Mouse (Mus musculus) adrenal gland, postnatal 10 days (tissue): Measurements from ENCODE around the gene Krt20. TPM values are rescaled to one million over a fixed set of nuclear protein-coding genes. Genes with fewer than 3 reads are reported as not detected.

Source experiments
- DNase-seq: peaks from one replicate; pipeline ENCODE4 v3.0.0; 2021; ENCODE audit warnings: mixed read lengths
- long read RNA-seq, 2 experiments: library from polyadenylated mRNA; stranded (forward); transcript quantifications; one replicate each; pipeline ENCODE4 v2.0.0; 2021
- total RNA-seq, 2 experiments: library from RNA; stranded (reverse); gene quantifications; 2 replicates each; pipeline ENCODE4 v1.2.3; 2021

The Krt20 gene
- 1 to 10 TPM; 1.8 to 2.3 TPM for total RNA-seq
- long read RNA-seq, experiment 1, transcript Krt20-201 (8 exons, 1,927 nt), result major isoform, 6 of 6 reads
- long read RNA-seq, experiment 1, partial matches to known transcripts, result 0 of 6 reads
- long read RNA-seq, experiment 1, other reads (novel, unspliced or antisense), result 0 of 6 reads
- long read RNA-seq, experiment 2, result 0 reads

DNA sequence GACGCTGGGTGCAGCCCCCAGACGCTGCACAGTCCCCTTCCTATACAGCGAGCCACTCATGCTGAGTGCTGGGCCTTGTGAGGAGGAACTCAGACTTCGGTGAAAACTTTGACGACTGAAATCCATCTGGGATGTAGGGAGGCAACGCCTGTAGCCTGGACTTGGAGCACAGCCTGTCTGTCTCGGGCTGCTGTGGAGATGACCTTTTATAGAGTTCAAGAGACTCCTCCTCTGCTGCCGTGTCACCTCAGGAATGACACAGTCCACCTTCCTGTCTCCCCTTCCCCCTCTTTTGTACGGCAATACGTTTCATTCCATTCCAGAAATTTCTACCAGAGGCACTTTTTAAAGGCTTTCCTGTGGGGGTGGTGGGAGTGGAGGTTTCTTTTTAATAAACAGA, at the start of gene Krt20:
TSS of gene Krt20 (minus strand) at position 179 of the 400 bp plus-strand sequence.
- DNase-seq, result no peak

DNA sequence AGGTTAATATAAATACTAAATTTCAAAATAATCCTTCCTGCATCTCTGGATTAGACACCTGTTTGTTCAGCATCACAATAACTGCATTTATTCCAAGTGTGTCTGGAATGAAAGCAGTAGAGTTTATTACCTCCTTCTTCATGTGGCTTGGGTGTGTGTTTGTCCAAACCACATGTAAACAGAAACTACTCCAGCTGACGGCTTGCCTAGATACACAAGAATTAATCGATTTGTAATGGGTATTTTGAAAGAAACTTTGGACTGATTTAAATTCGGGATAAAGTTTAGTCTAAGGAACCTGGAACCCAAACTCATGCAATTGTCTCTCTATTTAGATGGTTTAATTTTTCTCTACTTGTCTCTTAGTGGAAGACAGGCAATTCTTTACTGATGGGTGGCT, 37.0 kb upstream of the Krt20 start:
- DNase-seq, result no peak

DNA sequence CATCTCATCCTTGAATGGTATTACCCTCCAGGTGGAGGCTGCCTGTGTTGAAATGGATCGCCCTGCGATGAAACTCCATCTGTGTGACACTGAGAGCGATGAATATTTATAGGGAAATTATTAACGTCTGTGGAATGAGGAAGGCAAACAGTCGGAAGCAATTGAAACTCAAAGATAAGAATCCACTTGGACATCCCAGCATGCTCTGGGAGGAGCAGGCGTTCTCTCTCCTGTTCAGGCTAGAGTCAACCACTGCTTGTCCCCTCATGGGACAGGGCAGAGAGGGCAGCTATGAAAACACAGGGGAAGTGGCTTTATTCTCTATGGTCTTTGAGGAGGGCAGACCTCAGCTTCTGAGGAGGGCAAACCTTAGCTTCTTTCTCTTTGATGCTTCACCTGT, 35.5 kb upstream of the Krt20 start:
- DNase-seq, result no peak

DNA sequence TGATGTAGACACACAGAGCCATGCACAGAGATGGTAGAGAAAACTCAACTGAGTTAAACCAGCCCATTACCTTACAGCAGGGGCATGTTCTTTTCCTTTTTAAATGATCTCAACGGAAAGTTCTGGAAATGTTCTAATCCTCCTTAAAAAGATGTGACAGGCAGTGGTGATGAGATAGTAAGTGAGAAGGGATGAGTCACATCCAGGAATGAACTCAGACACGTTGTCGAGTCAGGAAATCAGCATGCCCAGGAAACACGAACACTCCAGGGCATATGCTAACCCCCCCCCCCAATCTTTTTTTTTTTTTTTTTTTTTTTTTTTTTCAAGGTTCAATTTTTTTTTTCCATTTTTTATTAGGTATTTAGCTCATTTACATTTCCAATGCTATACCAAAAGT, 34.5 kb upstream of the Krt20 start:
- no peak for DNase-seq

- DNase-seq, result no peak
These were observed 34.0 kb upstream of the Krt20 start for GRCm38 (mm10) chr11:99471946-99472345.

DNA sequence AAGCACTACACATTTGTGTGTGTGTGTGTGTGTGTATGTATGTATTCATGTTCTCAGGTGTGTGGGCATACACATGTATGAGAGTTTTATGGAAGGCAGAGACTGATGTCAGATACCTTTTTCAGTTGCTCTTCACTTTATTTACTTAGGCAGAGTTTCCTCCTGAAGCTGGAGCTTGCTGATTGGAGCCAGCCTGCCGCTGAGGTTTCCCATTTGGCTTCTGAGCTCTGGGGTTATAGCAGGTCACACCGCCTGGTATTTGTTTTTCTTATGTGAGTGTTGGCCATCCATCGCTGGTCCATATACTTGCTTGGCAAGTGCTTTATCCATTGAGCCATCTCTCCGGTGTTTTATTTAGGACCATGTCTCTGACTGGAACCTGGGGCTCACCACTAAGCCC, 31.3 kb upstream of the Krt20 start:
- no peak for DNase-seq

DNA sequence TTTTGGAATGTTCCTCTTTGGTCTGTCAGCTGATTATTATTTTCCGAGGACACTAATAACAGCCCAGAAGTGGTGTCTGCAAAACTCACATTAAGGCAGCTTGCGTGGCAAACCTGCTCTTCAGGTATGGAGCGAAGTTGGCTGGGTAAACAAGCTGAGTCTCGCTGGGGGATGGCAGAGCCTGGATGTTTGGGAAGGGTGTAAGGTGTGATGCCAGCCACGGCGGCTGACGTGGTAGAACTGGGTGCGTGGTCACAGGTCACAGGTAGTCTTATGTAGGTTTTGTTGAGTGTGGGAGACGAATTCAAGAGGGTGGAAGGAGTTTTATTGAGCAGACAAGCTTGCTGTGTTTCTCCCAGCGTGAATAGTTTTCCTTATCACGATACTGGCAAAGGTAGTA, 30.6 kb upstream of the Krt20 start:
- DNase-seq, result no peak

- DNase-seq, result no peak
These were observed 28.4 kb upstream of the Krt20 start for GRCm38 (mm10) chr11:99466316-99466715.

- DNase-seq, result peak; percentile 90
These were observed 26.9 kb upstream of the Krt20 start for GRCm38 (mm10) chr11:99464836-99465235.

DNA sequence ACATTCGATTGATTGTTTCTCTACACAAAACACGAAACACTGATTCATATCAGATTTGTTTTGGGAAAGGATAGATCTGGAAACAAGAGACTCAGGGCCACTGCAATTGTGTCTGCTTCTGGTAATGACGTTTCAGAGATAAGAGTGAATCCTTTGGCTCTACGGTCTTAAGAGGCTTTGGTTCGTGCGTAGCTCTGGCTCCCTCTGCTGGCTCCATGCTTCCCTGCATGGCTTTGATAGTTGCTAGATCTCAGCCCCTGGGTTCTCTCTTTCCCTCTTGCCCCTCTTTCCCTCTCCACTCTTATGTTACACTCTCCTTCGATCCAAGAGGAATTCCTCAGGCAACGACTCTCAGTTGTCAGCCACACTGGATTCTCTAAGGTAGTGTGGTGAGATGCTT, 25.2 kb upstream of the Krt20 start:
- peak; percentile 80 for DNase-seq

- no peak for DNase-seq
These were observed 23.8 kb upstream of the Krt20 start for GRCm38 (mm10) chr11:99461736-99462135.

GRCm38 (mm10) chr11:99458887-99459286, 20.9 kb upstream of the Krt20 start:
- no peak for DNase-seq

- DNase-seq, result no peak
These were observed 16.8 kb upstream of the Krt20 start for GRCm38 (mm10) chr11:99454759-99455158.

- DNase-seq, result no peak
These were observed 16.1 kb upstream of the Krt20 start for GRCm38 (mm10) chr11:99454044-99454443.

- no peak for DNase-seq
These were observed 10.8 kb upstream of the Krt20 start for GRCm38 (mm10) chr11:99448769-99449168.

DNA sequence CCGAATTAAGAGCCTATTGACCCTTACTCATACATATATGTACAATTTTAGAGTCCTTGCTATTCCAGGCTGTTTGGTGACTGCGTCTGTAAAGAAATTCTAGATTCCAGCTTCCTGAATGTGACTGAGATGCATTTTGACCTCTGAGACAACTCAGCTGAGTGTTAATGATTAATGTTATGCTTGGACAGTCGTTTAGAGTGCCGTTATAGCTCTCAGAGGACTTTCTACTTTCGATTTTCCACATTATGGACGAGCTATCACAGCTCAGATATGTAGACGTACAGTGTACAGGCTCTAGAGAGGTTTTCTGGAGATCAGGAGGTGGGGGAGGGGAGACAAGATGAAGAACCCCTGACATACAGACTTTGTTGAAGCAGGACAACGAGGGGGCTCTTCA, 3.3 kb upstream of the Krt20 start:
- DNase-seq, result no peak

DNA sequence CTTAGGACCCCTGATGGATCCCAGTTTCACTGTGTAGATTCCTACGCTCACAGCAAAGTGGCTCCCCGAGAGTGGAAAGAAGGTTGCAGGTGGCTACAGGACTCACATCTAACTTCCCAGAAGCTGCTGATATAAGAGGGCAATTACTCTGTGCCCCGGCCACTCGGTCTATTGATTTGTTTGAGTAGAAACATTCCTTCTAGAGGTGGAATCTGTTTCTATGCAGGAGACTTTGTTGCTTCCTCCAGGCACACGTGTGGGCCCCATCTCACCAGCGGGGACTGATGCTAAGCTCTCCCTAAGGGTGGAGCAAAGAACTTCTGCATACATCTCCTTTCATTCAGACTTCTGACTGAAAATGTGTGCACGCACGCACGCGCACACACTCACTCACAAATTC, 1.5 kb upstream of the Krt20 start:
- no peak for DNase-seq

GRCm38 (mm10) chr11:99436625-99437024, 1.3 kb downstream of the Krt20 start:
- DNase-seq, result no peak

GRCm38 (mm10) chr11:99430670-99431069, 7.3 kb downstream of the Krt20 start:
- peak; percentile 31 for DNase-seq

- DNase-seq, result no peak
These were observed 15.8 kb downstream of the Krt20 start, which contains the start of gene Krt12 for GRCm38 (mm10) chr11:99422159-99422558. Krt12 (minus strand) TSS chr11:99422259.

DNA sequence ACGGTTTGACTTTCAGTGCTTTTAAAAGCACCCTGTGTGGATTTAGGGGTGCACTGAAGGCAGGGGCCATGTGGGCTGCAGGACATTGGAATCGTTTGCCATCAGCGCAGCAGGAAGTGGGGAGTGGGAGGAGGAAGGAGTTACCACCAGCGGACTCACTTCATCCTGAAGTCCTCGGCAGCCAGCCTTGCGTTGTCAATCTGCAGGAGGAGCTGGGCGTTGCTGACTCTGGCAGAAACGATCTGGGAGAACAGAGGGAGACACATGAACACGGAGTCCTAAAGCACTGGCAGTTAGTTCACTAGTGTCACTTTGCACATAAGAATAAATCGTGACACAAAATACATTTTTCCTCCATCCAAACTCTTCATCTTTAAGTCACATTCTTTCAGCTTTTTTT, 17.4 kb downstream of the Krt20 start:
- DNase-seq, result no peak

DNA sequence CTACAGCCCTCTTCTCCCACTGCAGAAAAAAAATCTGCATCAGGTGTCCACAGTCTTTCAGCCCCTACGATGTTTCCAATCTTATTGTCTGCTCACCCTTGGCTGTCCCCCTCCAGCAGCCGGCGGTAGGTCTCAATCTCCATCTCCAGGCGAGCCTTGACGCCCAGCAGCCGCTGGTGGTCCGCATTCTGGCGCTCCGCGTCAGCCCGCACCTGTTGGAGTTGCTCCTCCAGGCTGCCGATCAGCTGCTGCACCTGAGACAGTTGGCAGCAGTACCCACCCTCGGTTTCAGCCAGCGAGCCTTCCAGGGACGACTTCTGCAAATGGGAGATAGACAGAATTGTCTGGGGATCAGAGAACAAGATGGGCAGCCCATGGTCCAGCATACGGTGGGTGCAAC, 20.1 kb downstream of the Krt20 start:
- DNase-seq, result no peak

GRCm38 (mm10) chr11:99416902-99417301, 21.0 kb downstream of the Krt20 start:
- no peak for DNase-seq

DNA sequence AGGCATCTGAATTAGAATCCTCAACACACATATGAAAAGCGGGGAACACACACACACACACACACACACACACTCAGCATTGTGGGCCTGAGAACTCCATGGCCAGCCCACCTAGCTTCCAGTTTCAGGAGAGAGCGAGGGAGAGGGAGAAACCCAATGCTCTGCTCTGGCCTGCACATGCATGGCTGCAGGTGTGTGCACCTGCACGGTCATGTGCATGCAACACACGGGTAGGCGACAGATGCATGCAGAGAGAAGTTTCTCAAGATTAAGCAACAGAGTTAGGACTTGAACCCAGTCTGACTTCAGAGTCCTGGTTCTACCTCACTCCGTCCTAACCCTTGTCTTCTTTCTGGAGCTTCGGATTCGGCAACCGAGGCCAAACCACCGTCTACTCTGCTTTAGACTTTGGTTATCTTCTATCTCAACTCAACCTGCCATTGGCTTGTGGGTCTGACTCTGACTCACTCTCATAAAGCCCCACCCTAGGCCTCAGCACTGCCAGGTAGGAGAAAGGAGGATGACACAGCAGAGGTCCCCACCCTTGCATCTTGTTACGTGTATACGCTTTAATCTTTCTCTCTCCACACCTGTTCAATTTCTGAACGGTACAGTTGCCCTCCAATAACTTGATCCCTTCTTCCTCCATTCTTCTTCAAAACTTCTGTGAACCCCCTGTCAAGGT, 23.3 kb downstream of the Krt20 start:
- DNase-seq, result no peak
